Mouse (Mus musculus): ENCODE measurements around the gene Vmn2r75. TPM values are rescaled to one million over a fixed set of nuclear protein-coding genes. Genes with fewer than 3 reads are reported as not detected.

Gene Vmn2r75
- polyA plus RNA-seq (2014; fragmentation: Illumina TruSeq; extraction: RNeasy Lipid Tissue Mini Kit (QIAGEN cat#74804); ENCODE audit: low read depth, low replicate concordance) = not detected

DNA sequence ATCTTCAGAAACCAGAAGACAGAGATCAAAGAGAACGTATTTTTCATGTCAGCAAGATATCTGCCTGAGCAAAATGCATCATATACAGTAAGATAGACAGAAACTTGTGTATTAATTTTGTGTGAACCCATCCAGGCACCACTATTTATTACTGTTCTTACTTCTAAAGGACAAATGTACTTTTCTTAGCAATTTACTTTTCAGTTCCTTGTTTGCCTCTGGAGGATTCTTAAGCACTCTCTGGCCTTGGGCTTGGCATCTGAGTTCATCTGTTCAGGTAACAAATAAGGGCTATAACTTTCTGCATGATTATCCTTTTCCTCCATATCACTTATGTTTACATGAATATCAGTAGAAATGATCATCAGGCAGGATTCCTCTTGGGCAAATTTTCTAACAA is at the start of gene Vmn2r75:
Gene Vmn2r75 (minus strand): TSS at position 101 of the 400 bp plus-strand sequence.

Other genes with a start within 250 kb of the Vmn2r75 start
- gene Vmn2r74, start 210.1 kb downstream of the Vmn2r75 start, polyA plus RNA-seq (2014; fragmentation: Illumina TruSeq; extraction: RNeasy Lipid Tissue Mini Kit (QIAGEN cat#74804); ENCODE audit: low read depth, low replicate concordance) = not detected
- gene Vmn2r76, start 74.5 kb upstream of the Vmn2r75 start, polyA plus RNA-seq (2014; fragmentation: Illumina TruSeq; extraction: RNeasy Lipid Tissue Mini Kit (QIAGEN cat#74804); ENCODE audit: low read depth, low replicate concordance) = not detected
- not detected for gene Olfr310, start 105.4 kb upstream of the Vmn2r75 start, polyA plus RNA-seq (2014; fragmentation: Illumina TruSeq; extraction: RNeasy Lipid Tissue Mini Kit (QIAGEN cat#74804); ENCODE audit: low read depth, low replicate concordance)
- gene Olfr309, start 141.9 kb upstream of the Vmn2r75 start, polyA plus RNA-seq (2014; fragmentation: Illumina TruSeq; extraction: RNeasy Lipid Tissue Mini Kit (QIAGEN cat#74804); ENCODE audit: low read depth, low replicate concordance) = not detected
- gene Olfr308, start 153.9 kb upstream of the Vmn2r75 start, polyA plus RNA-seq (2014; fragmentation: Illumina TruSeq; extraction: RNeasy Lipid Tissue Mini Kit (QIAGEN cat#74804); ENCODE audit: low read depth, low replicate concordance) = not detected
- not detected for gene Olfr307, start 165.8 kb upstream of the Vmn2r75 start, polyA plus RNA-seq (2014; fragmentation: Illumina TruSeq; extraction: RNeasy Lipid Tissue Mini Kit (QIAGEN cat#74804); ENCODE audit: low read depth, low replicate concordance)
- gene Olfr305, start 195.2 kb upstream of the Vmn2r75 start, polyA plus RNA-seq (2014; fragmentation: Illumina TruSeq; extraction: RNeasy Lipid Tissue Mini Kit (QIAGEN cat#74804); ENCODE audit: low read depth, low replicate concordance) = not detected
- not detected for gene Olfr304, start 214.9 kb upstream of the Vmn2r75 start, polyA plus RNA-seq (2014; fragmentation: Illumina TruSeq; extraction: RNeasy Lipid Tissue Mini Kit (QIAGEN cat#74804); ENCODE audit: low read depth, low replicate concordance)
- gene Olfr303, start 226.0 kb upstream of the Vmn2r75 start, polyA plus RNA-seq (2014; fragmentation: Illumina TruSeq; extraction: RNeasy Lipid Tissue Mini Kit (QIAGEN cat#74804); ENCODE audit: low read depth, low replicate concordance) = not detected
- gene Olfr301, start 232.1 kb upstream of the Vmn2r75 start, polyA plus RNA-seq (2014; fragmentation: Illumina TruSeq; extraction: RNeasy Lipid Tissue Mini Kit (QIAGEN cat#74804); ENCODE audit: low read depth, low replicate concordance) = not detected